Mouse (Mus musculus) CD8-positive naive resting alpha-beta T cell, adult 2 months (primary cell): ENCODE results near the gene Htra1.
A peak's percentile ranks its signal among the peaks of the same experiment; 100 is the strongest.

Source experiments
- DNase-seq, 2 experiments: peaks; one replicate each; pipeline ENCODE4 v3.0.0; 2022; ENCODE audit warnings: low read depth in 2 of 2, low spot score in 2 of 2

Gene Htra1

GRCm38 (mm10) chr7:131004071-131004470 is 68.2 kb downstream of the Htra1 start:
- DNase-seq, result peak; percentile 37 to 45

GRCm38 (mm10) chr7:131007221-131007620 is 71.3 kb downstream of the Htra1 start:
- DNase-seq, result no peak

GRCm38 (mm10) chr7:131009178-131009577 is 73.3 kb downstream of the Htra1 start:
- no peak for DNase-seq

- no peak for DNase-seq
Observed at GRCm38 (mm10) chr7:131011901-131012300, 76.0 kb downstream of the Htra1 start.

GRCm38 (mm10) chr7:131019181-131019580 is 83.3 kb downstream of the Htra1 start:
- no peak for DNase-seq

- DNase-seq, result no peak
Observed at GRCm38 (mm10) chr7:131024807-131025206, 88.9 kb downstream of the Htra1 start.

- no peak for DNase-seq
Observed at GRCm38 (mm10) chr7:131027557-131027956, 91.6 kb downstream of the Htra1 start.

GRCm38 (mm10) chr7:131031755-131032154 is 95.8 kb downstream of the Htra1 start, which contains the start of gene Dmbt1:
Dmbt1 (plus strand) TSS chr7:131032053.
- DNase-seq, result no peak
